Mouse (Mus musculus) megakaryocyte, embryonic 14.5 days (primary cell): ENCODE measurements around the gene Kndc1. TPM values are rescaled to one million over a fixed set of nuclear protein-coding genes. Genes with fewer than 3 reads are reported as not detected.
A peak's percentile ranks its signal among the peaks of the same experiment; 100 is the strongest.

Experiments
- H3K27me3 ChIP-seq: replicated peaks from 2 replicates; pipeline ENCODE3; 2012; ENCODE audit warnings: inconsistent platforms
- H3K36me3 ChIP-seq: replicated peaks from 2 replicates; pipeline ENCODE3; 2012; ENCODE audit warnings: low read length, inconsistent platforms, mixed read lengths
- H3K4me1 ChIP-seq: 2 replicates; pipeline ENCODE4 v1.6.1; 2012; ENCODE audit warnings: inconsistent platforms
- H3K4me3 ChIP-seq: replicated peaks from 2 replicates; pipeline ENCODE3; 2012; ENCODE audit warnings: moderate library complexity, mild to moderate bottlenecking, inconsistent platforms
- H3K9me3 ChIP-seq: 2 replicates; pipeline ENCODE4 v1.6.1; 2012; ENCODE audit warnings: inconsistent platforms
- FLI1 ChIP-seq: IDR thresholded peaks from 2 replicates; pipeline ENCODE4 v1.6.1; 2012; ENCODE audit warnings: low read length, inconsistent platforms, mixed read lengths
- GATA1 ChIP-seq: IDR thresholded peaks from 3 replicates; pipeline ENCODE4 v1.6.1; 2012; ENCODE audit warnings: mixed read lengths, low read length, inconsistent platforms, borderline replicate concordance
- polyA plus RNA-seq: library from polyadenylated mRNA; stranded (reverse); fragments of >175 nt; gene quantifications from 2 replicates; pipeline ENCODE4 v1.2.3, GENCODE M21; 2012; ENCODE audit warnings: low replicate concordance; ENCODE audit not compliant: insufficient read depth

The Kndc1 gene
- polyA plus RNA-seq, 1 experiment, result not detected

- TF ChIP-seq FLI1, result no peak
- no peaks in the 10 kb centered on the region for H3K9me3 ChIP-seq
- peaks cover 8% of the 10 kb centered on the region; the same call in 1 of the 2 replicates for H3K4me1 ChIP-seq
- H3K4me3 ChIP-seq, result no peak overlapping the region
- H3K27me3 ChIP-seq, result peaks cover 64% of the 10 kb centered on the region
- H3K36me3 ChIP-seq, result no peaks in the 10 kb centered on the region
These were observed 69.3 kb downstream of the Kndc1 start for GRCm38 (mm10) chr7:139963814-139964213.

- Histone ChIP-seq H3K27me3 (peaks cover 36% of the 10 kb centered on the region), H3K36me3 (no peaks in the 10 kb centered on the region), H3K9me3 (no peaks in the 10 kb centered on the region), H3K4me1 (peaks cover 36% of the 10 kb centered on the region), H3K4me3 (no peak overlapping the region)
- TF ChIP-seq GATA1, result no peak
- no peak for TF ChIP-seq FLI1
These were observed 72.7 kb downstream of the Kndc1 start for GRCm38 (mm10) chr7:139967175-139967574.

GRCm38 (mm10) chr7:139968428-139968827, 73.9 kb downstream of the Kndc1 start:
- Histone ChIP-seq H3K36me3 (no peaks in the 10 kb centered on the region), H3K4me3 (no peak overlapping the region), H3K27me3 (peaks cover 32% of the 10 kb centered on the region), H3K9me3 (no peaks in the 10 kb centered on the region), H3K4me1 (peaks cover 49% of the 10 kb centered on the region)
- TF ChIP-seq FLI1 (no peak), GATA1 (no peak)

GRCm38 (mm10) chr7:139969348-139970130, 75.0 kb downstream of the Kndc1 start:
- Histone ChIP-seq H3K27me3 (peaks cover 30% of the 10 kb centered on the region), H3K9me3 (no peaks in the 10 kb centered on the region), H3K4me1 (peaks cover 60% of the 10 kb centered on the region), H3K36me3 (no peaks in the 10 kb centered on the region), H3K4me3 (peak overlapping the region; percentile 36)
- TF ChIP-seq FLI1 (no peak), GATA1 (no peak)

GRCm38 (mm10) chr7:139970216-139970919, 75.9 kb downstream of the Kndc1 start:
- Histone ChIP-seq H3K27me3 (peaks cover 24% of the 10 kb centered on the region), H3K4me1 (peaks cover 68% of the 10 kb centered on the region), H3K4me3 (peak overlapping the region; percentile 64), H3K36me3 (no peaks in the 10 kb centered on the region), H3K9me3 (no peaks in the 10 kb centered on the region)
- TF ChIP-seq FLI1 (no peak), GATA1 (no peak)

- TF ChIP-seq GATA1, result no peak
- TF ChIP-seq FLI1, result no peak
- Histone ChIP-seq H3K27me3 (peaks cover 23% of the 10 kb centered on the region), H3K9me3 (no peaks in the 10 kb centered on the region), H3K36me3 (no peaks in the 10 kb centered on the region), H3K4me1 (peaks cover 75% of the 10 kb centered on the region), H3K4me3 (peak overlapping the region; percentile 64)
These were observed 76.5 kb downstream of the Kndc1 start for GRCm38 (mm10) chr7:139970979-139971378.

GRCm38 (mm10) chr7:139971436-139971835, 76.9 kb downstream of the Kndc1 start:
- Histone ChIP-seq H3K9me3 (no peaks in the 10 kb centered on the region), H3K36me3 (no peaks in the 10 kb centered on the region), H3K4me3 (peak overlapping the region; percentile 70), H3K27me3 (peaks cover 22% of the 10 kb centered on the region), H3K4me1 (peaks cover 78% of the 10 kb centered on the region)
- TF ChIP-seq FLI1, result no peak
- TF ChIP-seq GATA1, result no peak

- TF ChIP-seq GATA1 (no peak), FLI1 (no peak)
- H3K9me3 ChIP-seq, result no peaks in the 10 kb centered on the region
- peak overlapping the region; percentile 26 for H3K4me3 ChIP-seq
- peaks cover 80% of the 10 kb centered on the region for H3K4me1 ChIP-seq
- H3K36me3 ChIP-seq, result no peaks in the 10 kb centered on the region
- H3K27me3 ChIP-seq, result peaks cover 20% of the 10 kb centered on the region
These were observed 78.4 kb downstream of the Kndc1 start for GRCm38 (mm10) chr7:139972923-139973331.

GRCm38 (mm10) chr7:139974307-139974706, 79.8 kb downstream of the Kndc1 start:
- Histone ChIP-seq H3K4me1 (peaks cover 94% of the 10 kb centered on the region), H3K4me3 (peak overlapping the region; percentile 80), H3K27me3 (peaks cover 21% of the 10 kb centered on the region), H3K36me3 (peaks cover 4% of the 10 kb centered on the region), H3K9me3 (no peaks in the 10 kb centered on the region)
- no peak for TF ChIP-seq FLI1
- no peak for TF ChIP-seq GATA1

- Histone ChIP-seq H3K4me3 (no peak overlapping the region), H3K4me1 (peaks cover 94% of the 10 kb centered on the region), H3K27me3 (peaks cover 21% of the 10 kb centered on the region), H3K36me3 (peaks cover 4% of the 10 kb centered on the region), H3K9me3 (no peaks in the 10 kb centered on the region)
- TF ChIP-seq GATA1, result no peak
- no peak for TF ChIP-seq FLI1
These were observed 81.0 kb downstream of the Kndc1 start for GRCm38 (mm10) chr7:139975471-139975870.
